Mouse (Mus musculus): ENCODE results near the gene Anp32a. TPM values are rescaled to one million over a fixed set of nuclear protein-coding genes. Genes with fewer than 3 reads are reported as not detected.
A peak's percentile ranks its signal among the peaks of the same experiment; 100 is the strongest.

Anp32a gene
- total and polyA plus RNA-seq, 2 experiments from 2014 or later, result 20.8 to 127 TPM

- peaks cover 53% of the 10 kb centered on the region for H3K4me1 ChIP-seq (ENCODE audit: control insufficient read depth, insufficient read depth)
- TF ChIP-seq EP300 (IDR thresholded peaks at IDR 0.05; ENCODE audit: low read depth) (no peak), CTCF (IDR thresholded peaks at IDR 0.05; ENCODE audit: low read depth) (no peak)
- no peak overlapping the region for H3K4me3 ChIP-seq (ENCODE audit: low read depth, low read length)
- no peaks in the 10 kb centered on the region for H3K27me3 ChIP-seq (ENCODE audit: control insufficient read depth, insufficient read depth, low read length)
- no peak overlapping the region for H3K4me2 ChIP-seq (ENCODE audit: low read depth, low read length)
- 60% methylated on average over 9 of the region's 9 CpGs for WGBS
- no peak overlapping the region for H3K27ac ChIP-seq (ENCODE audit: low read depth)
- H3K36me3 ChIP-seq (replicated peaks; ENCODE audit: control insufficient read depth, insufficient read depth, low read length), result peaks cover 10% of the 10 kb centered on the region
- no peaks in the 10 kb centered on the region for H3K9me3 ChIP-seq (replicated peaks; ENCODE audit: control insufficient read depth, low read length)
- DNase-seq (ENCODE audit: low spot score) (no peak), ATAC-seq (ENCODE audit: insufficient read depth, low read depth) (no peak)
- H3K9ac ChIP-seq (replicated peaks; ENCODE audit: low read depth, low read length), result no peak overlapping the region
Measured at GRCm38 (mm10) chr9:62370186-62370585, 29.1 kb downstream of the Anp32a start.

- no peak overlapping the region for H3K27ac ChIP-seq (ENCODE audit: low read depth)
- DNase-seq (ENCODE audit: low spot score) (no peak), ATAC-seq (ENCODE audit: insufficient read depth, low read depth) (no peak)
- no peak overlapping the region for H3K9ac ChIP-seq (replicated peaks; ENCODE audit: low read depth, low read length)
- WGBS, result 55% methylated on average over 6 of the region's 6 CpGs
- no peaks in the 10 kb centered on the region for H3K9me3 ChIP-seq (replicated peaks; ENCODE audit: control insufficient read depth, low read length)
- H3K4me1 ChIP-seq (ENCODE audit: control insufficient read depth, insufficient read depth), result peaks cover 47% of the 10 kb centered on the region
- H3K27me3 ChIP-seq (ENCODE audit: control insufficient read depth, insufficient read depth, low read length), result no peaks in the 10 kb centered on the region
- no peak overlapping the region for H3K4me2 ChIP-seq (ENCODE audit: low read depth, low read length)
- TF ChIP-seq EP300 (IDR thresholded peaks at IDR 0.05; ENCODE audit: low read depth) (no peak), CTCF (IDR thresholded peaks at IDR 0.05; ENCODE audit: low read depth) (peak; percentile 7; the same call in 1 of the 2 replicates)
- H3K4me3 ChIP-seq (ENCODE audit: low read depth, low read length), result no peak overlapping the region
- H3K36me3 ChIP-seq (replicated peaks; ENCODE audit: control insufficient read depth, insufficient read depth, low read length), result peaks cover 16% of the 10 kb centered on the region
Measured at GRCm38 (mm10) chr9:62370648-62371280, 29.7 kb downstream of the Anp32a start.

GRCm38 (mm10) chr9:62371745-62372555, 30.9 kb downstream of the Anp32a start:
- Histone ChIP-seq H3K4me3 (ENCODE audit: low read depth, low read length) (no peak overlapping the region), H3K27me3 (ENCODE audit: control insufficient read depth, insufficient read depth, low read length) (no peaks in the 10 kb centered on the region), H3K9ac (replicated peaks; ENCODE audit: low read depth, low read length) (0 out of 2 replicates have a peak overlapping the region, but pooled peaks have one; percentile 1), H3K4me1 (ENCODE audit: control insufficient read depth, insufficient read depth) (peaks cover 36% of the 10 kb centered on the region), H3K9me3 (replicated peaks; ENCODE audit: control insufficient read depth, low read length) (no peaks in the 10 kb centered on the region), H3K27ac (ENCODE audit: low read depth) (peak overlapping the region; percentile 32; the same call in 1 of the 2 replicates), H3K36me3 (replicated peaks; ENCODE audit: control insufficient read depth, insufficient read depth, low read length) (peaks cover 28% of the 10 kb centered on the region), H3K4me2 (ENCODE audit: low read depth, low read length) (no peak overlapping the region)
- ATAC-seq (ENCODE audit: insufficient read depth, low read depth) (no peak), DNase-seq (ENCODE audit: low spot score) (no peak)
- 73% methylated on average over 16 of the region's 16 CpGs for WGBS
- TF ChIP-seq EP300 (IDR thresholded peaks at IDR 0.05; ENCODE audit: low read depth) (no peak), CTCF (IDR thresholded peaks at IDR 0.05; ENCODE audit: low read depth) (no peak)

- H3K4me2 ChIP-seq (ENCODE audit: low read depth, low read length), result no peak overlapping the region
- peaks cover 34% of the 10 kb centered on the region for H3K36me3 ChIP-seq (replicated peaks; ENCODE audit: control insufficient read depth, insufficient read depth, low read length)
- no peaks in the 10 kb centered on the region for H3K9me3 ChIP-seq (replicated peaks; ENCODE audit: control insufficient read depth, low read length)
- WGBS, result 72% methylated on average over 9 of the region's 9 CpGs
- TF ChIP-seq EP300 (IDR thresholded peaks at IDR 0.05; ENCODE audit: low read depth) (no peak), CTCF (IDR thresholded peaks at IDR 0.05; ENCODE audit: low read depth) (no peak)
- H3K4me1 ChIP-seq (ENCODE audit: control insufficient read depth, insufficient read depth), result peaks cover 28% of the 10 kb centered on the region
- DNase-seq (ENCODE audit: low spot score), result peak; percentile 20
- H3K9ac ChIP-seq (replicated peaks; ENCODE audit: low read depth, low read length), result no peak overlapping the region
- no peak overlapping the region for H3K4me3 ChIP-seq (ENCODE audit: low read depth, low read length)
- H3K27me3 ChIP-seq (ENCODE audit: control insufficient read depth, insufficient read depth, low read length), result no peaks in the 10 kb centered on the region
- ATAC-seq (ENCODE audit: insufficient read depth, low read depth), result no peak
- peak overlapping the region; percentile 59 for H3K27ac ChIP-seq (ENCODE audit: low read depth)
Measured at GRCm38 (mm10) chr9:62372556-62373221, 31.6 kb downstream of the Anp32a start.

- 50% methylated on average over 18 of the region's 18 CpGs for WGBS
- DNase-seq (ENCODE audit: low spot score), result peak; percentile 49
- ATAC-seq (ENCODE audit: insufficient read depth, low read depth), result peak; percentile 57
- no peaks in the 10 kb centered on the region for H3K27me3 ChIP-seq (ENCODE audit: control insufficient read depth, insufficient read depth, low read length)
- H3K4me2 ChIP-seq (ENCODE audit: low read depth, low read length), result no peak overlapping the region
- no peak overlapping the region for H3K9ac ChIP-seq (replicated peaks; ENCODE audit: low read depth, low read length)
- TF ChIP-seq EP300 (IDR thresholded peaks at IDR 0.05; ENCODE audit: low read depth) (no peak), CTCF (IDR thresholded peaks at IDR 0.05; ENCODE audit: low read depth) (peak; percentile 79)
- H3K27ac ChIP-seq (ENCODE audit: low read depth), result peak overlapping the region; percentile 59
- peaks cover 20% of the 10 kb centered on the region for H3K4me1 ChIP-seq (ENCODE audit: control insufficient read depth, insufficient read depth)
- H3K9me3 ChIP-seq (replicated peaks; ENCODE audit: control insufficient read depth, low read length), result no peaks in the 10 kb centered on the region
- H3K36me3 ChIP-seq (replicated peaks; ENCODE audit: control insufficient read depth, insufficient read depth, low read length), result peaks cover 42% of the 10 kb centered on the region
- no peak overlapping the region for H3K4me3 ChIP-seq (ENCODE audit: low read depth, low read length)
Measured at GRCm38 (mm10) chr9:62373222-62374123, 32.4 kb downstream of the Anp32a start.

All from heart, postnatal 0 days (tissue).